Mouse (Mus musculus) bone marrow macrophage, adult 2 months (primary cell): Measurements from ENCODE around the gene Pde4dip. TPM values are rescaled to one million over a fixed set of nuclear protein-coding genes. Genes with fewer than 3 reads are reported as not detected.

ENCODE experiments used
- H3K27ac ChIP-seq: 2 replicates; pipeline ENCODE4 v1.5.1; 2012; ENCODE audit warnings: low read depth, low read length; ENCODE audit not compliant: insufficient read depth
- H3K4me1 ChIP-seq: 2 replicates; pipeline ENCODE4 v1.6.1; 2012; ENCODE audit warnings: low read length; ENCODE audit not compliant: control insufficient read depth, insufficient read depth
- H3K4me3 ChIP-seq: 2 replicates; pipeline ENCODE4 v1.5.1; 2012; ENCODE audit warnings: mild to moderate bottlenecking, low read length, moderate library complexity; ENCODE audit not compliant: insufficient read depth
- CTCF ChIP-seq: IDR thresholded peaks from 2 replicates; pipeline ENCODE4 v1.5.1; 2012; ENCODE audit warnings: low read depth, mild to moderate bottlenecking, low read length, moderate library complexity
- POLR2A ChIP-seq: IDR thresholded peaks from 2 replicates; pipeline ENCODE4 v1.6.1; 2012; ENCODE audit warnings: mild to moderate bottlenecking, low read depth, low read length, borderline replicate concordance
- polyA plus RNA-seq: library from polyadenylated mRNA; stranded (reverse); fragments of >200 nt; gene quantifications from 2 replicates; pipeline ENCODE4 v1.2.4, GENCODE M21; 2012; ENCODE audit not compliant: missing spikeins, insufficient read depth, insufficient read length

Pde4dip gene
- polyA plus RNA-seq, 1 experiment: 16.6 TPM

DNA sequence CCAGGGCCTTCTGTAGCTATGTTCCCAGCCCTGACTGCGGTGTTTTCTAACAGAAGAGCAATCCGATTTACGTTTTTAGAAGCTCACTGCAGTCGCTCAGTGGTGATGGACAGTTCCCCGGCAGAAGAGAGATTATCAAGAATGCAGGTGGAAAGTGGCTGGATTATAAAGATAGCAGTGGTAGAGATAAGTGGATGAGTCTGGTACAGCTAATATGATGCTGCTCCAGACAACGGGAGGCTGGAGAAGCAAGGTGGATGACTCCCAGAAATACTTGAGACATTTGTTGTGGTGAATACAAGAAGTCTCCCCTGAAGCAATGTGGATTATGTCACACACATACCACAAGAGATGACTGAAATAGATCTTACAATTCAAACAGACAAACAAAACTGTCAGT, 126.6 kb downstream of the Pde4dip start:
- Histone ChIP-seq H3K4me1 (peaks cover 33% of the 10 kb centered on the region), H3K4me3 (no peak overlapping the region), H3K27ac (no peak overlapping the region)
- TF ChIP-seq CTCF: no peak
- no peak for TF ChIP-seq POLR2A

GRCm38 (mm10) chr3:97761168-97761567, 127.3 kb downstream of the Pde4dip start:
- Histone ChIP-seq H3K4me3 (no peak overlapping the region), H3K27ac (no peak overlapping the region), H3K4me1 (peaks cover 28% of the 10 kb centered on the region)
- TF ChIP-seq POLR2A (no peak), CTCF (no peak)

- no peak overlapping the region for H3K27ac ChIP-seq
- no peak overlapping the region for H3K4me3 ChIP-seq
- peaks cover 24% of the 10 kb centered on the region for H3K4me1 ChIP-seq
- TF ChIP-seq CTCF: no peak
- TF ChIP-seq POLR2A: no peak
Observed at GRCm38 (mm10) chr3:97759846-97760245, 128.7 kb downstream of the Pde4dip start.

- Histone ChIP-seq H3K4me1 (peaks cover 16% of the 10 kb centered on the region), H3K4me3 (no peak overlapping the region), H3K27ac (no peak overlapping the region)
- TF ChIP-seq POLR2A (no peak), CTCF (no peak)
Observed at GRCm38 (mm10) chr3:97757501-97757900, 131.0 kb downstream of the Pde4dip start.

DNA sequence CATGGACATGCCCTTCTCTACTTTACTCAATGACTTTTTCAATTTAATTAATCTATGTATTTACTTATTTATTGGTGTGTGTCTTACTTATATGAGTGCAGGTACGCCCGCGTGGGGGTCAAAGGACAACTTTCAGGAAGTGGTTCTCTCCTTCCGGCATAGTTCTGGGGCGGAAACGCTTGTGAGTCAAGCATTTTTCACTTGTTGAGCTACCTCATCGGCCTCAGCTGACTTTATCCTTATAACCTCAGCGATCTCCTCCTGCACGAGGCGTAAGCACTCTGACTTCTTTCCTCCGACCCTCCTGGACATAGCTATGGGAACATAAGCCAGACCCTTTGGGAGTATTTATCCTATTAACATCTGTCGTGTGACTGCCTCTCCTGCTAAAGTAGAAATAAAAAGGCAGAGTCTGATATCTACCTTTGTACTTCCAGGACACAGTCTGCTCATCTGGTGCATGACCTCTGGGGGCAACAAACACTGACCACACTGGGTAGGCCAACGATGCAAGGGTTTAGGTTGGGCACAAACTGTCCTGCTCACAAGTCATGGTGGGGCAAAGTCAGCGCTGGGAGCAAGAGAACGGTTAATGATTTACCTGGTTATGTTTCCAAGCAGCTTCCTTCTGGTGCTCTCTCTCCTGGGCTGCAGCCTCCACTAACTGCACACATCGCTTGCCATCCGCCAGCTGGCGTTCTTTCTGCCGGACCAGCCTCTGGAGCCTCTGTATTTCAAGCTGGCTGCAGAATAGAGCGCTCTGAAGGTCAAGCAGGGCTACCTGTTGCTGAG, 132.0 kb downstream of the Pde4dip start:
- H3K4me1 ChIP-seq: peaks cover 6% of the 10 kb centered on the region
- H3K27ac ChIP-seq: no peak overlapping the region
- TF ChIP-seq CTCF (no peak), POLR2A (no peak)
- no peak overlapping the region for H3K4me3 ChIP-seq

DNA sequence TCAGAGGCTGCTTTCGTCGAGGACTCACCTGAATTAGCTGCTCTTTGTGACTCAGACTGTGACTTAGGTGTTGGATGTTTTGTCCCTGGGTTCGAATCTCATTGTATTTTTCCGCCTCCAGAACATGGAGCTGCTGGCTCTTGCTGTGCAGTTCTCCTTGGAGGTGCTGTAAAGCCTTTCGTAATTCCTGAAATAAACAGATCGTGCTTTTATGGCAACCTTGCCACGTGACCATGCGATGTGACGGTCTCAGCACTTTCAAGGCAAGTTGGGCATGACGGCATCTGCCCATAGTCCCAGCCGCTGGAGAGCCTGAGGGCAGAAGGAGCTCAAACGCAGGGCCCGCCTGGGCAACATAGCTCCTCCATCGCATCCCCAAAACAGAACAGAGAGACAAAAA, 133.1 kb downstream of the Pde4dip start:
- Histone ChIP-seq H3K27ac (no peak overlapping the region), H3K4me1 (no peaks in the 10 kb centered on the region)
- TF ChIP-seq CTCF (no peak), POLR2A (no peak)

GRCm38 (mm10) chr3:97752901-97753300, 135.6 kb downstream of the Pde4dip start:
- Histone ChIP-seq H3K27ac (no peak overlapping the region), H3K4me1 (no peaks in the 10 kb centered on the region), H3K4me3 (no peak overlapping the region)
- TF ChIP-seq CTCF (no peak), POLR2A (no peak)

More for the DNA sequence above, 133.1 kb downstream of the Pde4dip start:
- no peak overlapping the region for H3K4me3 ChIP-seq

DNA sequence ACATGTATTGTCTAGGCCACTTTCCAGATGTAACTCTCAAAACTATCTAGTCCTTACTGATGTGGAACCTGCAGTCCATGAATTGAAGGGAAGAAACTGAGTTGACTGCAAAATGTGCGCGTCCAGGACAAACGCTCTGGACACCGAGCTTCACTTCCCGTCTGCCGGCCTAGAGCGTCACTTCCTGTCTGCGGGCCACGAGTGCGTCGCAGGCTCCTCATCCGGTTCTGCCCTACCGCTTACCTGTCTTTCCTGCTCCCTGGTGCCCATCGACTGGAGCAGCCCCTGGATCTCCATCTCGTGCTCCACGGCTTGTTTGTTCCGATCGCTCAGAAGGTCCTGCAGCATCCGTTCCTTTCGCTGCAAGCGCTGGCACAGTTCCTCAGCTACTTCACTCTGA, 136.9 kb downstream of the Pde4dip start:
- Histone ChIP-seq H3K27ac (no peak overlapping the region), H3K4me1 (no peaks in the 10 kb centered on the region), H3K4me3 (no peak overlapping the region)
- TF ChIP-seq POLR2A (no peak), CTCF (no peak)

GRCm38 (mm10) chr3:97748789-97749188, 139.7 kb downstream of the Pde4dip start:
- TF ChIP-seq POLR2A (no peak), CTCF (no peak)
- no peaks in the 10 kb centered on the region for H3K4me1 ChIP-seq
- H3K27ac ChIP-seq: no peak overlapping the region
- H3K4me3 ChIP-seq: no peak overlapping the region

GRCm38 (mm10) chr3:97742841-97743240, 145.7 kb downstream of the Pde4dip start:
- Histone ChIP-seq H3K4me3 (no peak overlapping the region), H3K27ac (no peak overlapping the region), H3K4me1 (no peaks in the 10 kb centered on the region)
- TF ChIP-seq CTCF: no peak
- no peak for TF ChIP-seq POLR2A

- Histone ChIP-seq H3K27ac (no peak overlapping the region), H3K4me1 (peaks cover 14% of the 10 kb centered on the region), H3K4me3 (no peak overlapping the region)
- no peak for TF ChIP-seq CTCF
- TF ChIP-seq POLR2A: no peak
Observed at GRCm38 (mm10) chr3:97735575-97735974, 152.9 kb downstream of the Pde4dip start.

- TF ChIP-seq POLR2A (no peak), CTCF (no peak)
Observed at GRCm38 (mm10) chr3:97734259-97734658, 154.2 kb downstream of the Pde4dip start.

More at GRCm38 (mm10) chr3:97734259-97734658, 154.2 kb downstream of the Pde4dip start:
- Histone ChIP-seq H3K27ac (no peak overlapping the region), H3K4me1 (peaks cover 14% of the 10 kb centered on the region), H3K4me3 (no peak overlapping the region)
